Mouse (Mus musculus): ENCODE measurements at regions not wholly inside any gene's neighbourhood (a gene's known extent, or its start where the extent isn't known, plus 50 kb on each side); places are given as distances from the start of the nearest gene placed in this dataset.

DNA sequence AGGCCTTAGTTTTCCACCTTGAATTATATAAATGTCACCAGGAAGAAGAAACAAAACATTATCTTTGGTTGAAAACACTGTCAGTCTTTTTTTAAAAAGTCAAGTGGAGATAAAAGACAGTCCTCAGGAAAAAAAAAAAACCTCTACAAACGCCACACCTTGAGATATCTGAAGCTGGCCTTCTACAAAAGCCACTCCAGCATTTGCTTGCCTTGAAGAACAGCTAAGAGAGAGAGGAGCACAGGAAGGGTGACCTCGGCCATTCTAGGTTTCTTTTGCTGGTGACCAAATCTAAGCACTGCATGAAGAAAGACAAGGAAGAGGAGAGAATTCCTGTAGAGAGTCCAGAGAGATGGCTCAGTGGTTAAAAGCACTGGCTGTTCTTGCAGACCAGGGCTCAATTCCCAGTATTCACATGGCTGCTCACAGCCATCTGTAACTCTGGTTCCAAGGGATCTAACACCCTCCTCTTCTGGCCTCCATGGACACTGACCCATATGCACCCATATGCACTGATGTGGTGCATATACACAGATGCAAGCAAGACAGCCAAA, 90.5 kb downstream of the Tomm20 start:
- Histone ChIP-seq H3K27ac (ENCODE audit: low read length) (no peak overlapping the region), H3K4me2 (replicated peaks; ENCODE audit: low read depth, low read length) (no peak overlapping the region), H3K4me3 (ENCODE audit: low read length) (no peak overlapping the region), H3K27me3 (ENCODE audit: insufficient read depth, low read length) (no peaks in the 10 kb centered on the region), H3K36me3 (ENCODE audit: insufficient read depth, low read length) (no peaks in the 10 kb centered on the region), H3K9ac (replicated peaks; ENCODE audit: low read length) (no peak overlapping the region), H3K4me1 (ENCODE audit: insufficient read depth, low read length) (peaks cover 25% of the 10 kb centered on the region), H3K9me3 (ENCODE audit: low read length) (no peaks in the 10 kb centered on the region)
- 66% methylated on average over 2 of the region's 2 CpGs for WGBS
- ATAC-seq (ENCODE audit: low FRiP score, low TSS enrichment), result no peak

DNA sequence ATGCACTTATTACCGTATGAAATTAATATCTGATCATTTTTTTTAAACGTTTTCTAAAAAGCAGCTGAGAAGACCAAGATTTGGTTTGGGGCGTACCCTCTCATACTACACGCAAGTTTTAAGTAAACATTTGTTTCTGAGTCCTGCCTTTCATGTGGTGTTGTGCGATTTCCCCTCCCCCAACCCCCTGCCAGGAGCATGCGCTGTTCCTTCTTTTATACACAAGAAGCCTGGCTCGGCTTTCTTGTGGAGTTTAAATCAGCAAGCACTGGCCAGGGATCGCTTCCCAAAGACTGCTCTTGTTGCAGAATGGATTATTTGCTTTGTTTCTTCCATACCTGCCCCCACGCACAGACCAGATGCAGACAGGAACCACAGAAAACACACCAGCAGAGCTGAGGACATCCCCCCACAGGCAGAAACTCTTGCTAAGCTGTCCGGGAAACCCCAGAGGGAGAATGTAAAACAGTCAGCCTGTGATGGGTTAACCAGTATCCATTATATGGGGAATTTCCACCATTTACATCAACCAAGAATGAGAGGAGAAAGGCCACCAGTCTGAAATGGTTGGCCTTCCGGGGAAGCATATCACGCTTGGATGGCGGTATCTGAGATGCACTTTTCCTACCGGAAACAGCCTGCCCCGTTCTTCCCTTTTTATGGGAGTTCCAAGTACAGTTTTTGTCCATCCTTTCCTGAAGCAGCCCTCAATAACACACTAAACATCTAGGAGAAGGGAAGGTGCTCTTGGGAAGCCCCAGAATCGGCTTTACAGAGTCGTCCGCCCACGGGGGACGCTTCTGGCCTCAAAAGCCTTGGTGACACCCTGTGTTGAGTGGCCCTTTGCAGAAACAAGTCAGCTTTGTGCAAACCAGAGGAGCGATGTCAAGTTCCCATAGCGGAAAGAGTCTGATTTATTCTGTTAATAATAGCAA, 91.3 kb downstream of the Tomm20 start:
- Histone ChIP-seq H3K27me3 (ENCODE audit: insufficient read depth, low read length) (no peaks in the 10 kb centered on the region), H3K36me3 (ENCODE audit: insufficient read depth, low read length) (no peaks in the 10 kb centered on the region), H3K4me1 (ENCODE audit: insufficient read depth, low read length) (peaks cover 33% of the 10 kb centered on the region), H3K27ac (ENCODE audit: low read length) (0 out of 2 replicates have a peak overlapping the region, but pooled peaks have one; percentile 13), H3K4me2 (replicated peaks; ENCODE audit: low read depth, low read length) (no peak overlapping the region), H3K9me3 (ENCODE audit: low read length) (no peaks in the 10 kb centered on the region), H3K9ac (replicated peaks; ENCODE audit: low read length) (no peak overlapping the region), H3K4me3 (ENCODE audit: low read length) (no peak overlapping the region)
- WGBS, result 74% methylated on average over 22 of the region's 22 CpGs
- no peak for ATAC-seq (ENCODE audit: low FRiP score, low TSS enrichment)

GRCm38 (mm10) chr8:126852663-126853390, 92.8 kb downstream of the Tomm20 start:
- peak overlapping the region; percentile 83 for H3K27ac ChIP-seq (ENCODE audit: low read length)
- H3K27me3 ChIP-seq (ENCODE audit: insufficient read depth, low read length), result no peaks in the 10 kb centered on the region
- 47% methylated on average over 10 of the region's 10 CpGs for WGBS
- ATAC-seq (ENCODE audit: low FRiP score, low TSS enrichment), result no peak
- no peak overlapping the region for H3K4me3 ChIP-seq (ENCODE audit: low read length)
- peaks cover 35% of the 10 kb centered on the region for H3K4me1 ChIP-seq (ENCODE audit: insufficient read depth, low read length)
- H3K9ac ChIP-seq (replicated peaks; ENCODE audit: low read length), result no peak overlapping the region
- H3K9me3 ChIP-seq (ENCODE audit: low read length), result no peaks in the 10 kb centered on the region
- no peaks in the 10 kb centered on the region for H3K36me3 ChIP-seq (ENCODE audit: insufficient read depth, low read length)
- H3K4me2 ChIP-seq (replicated peaks; ENCODE audit: low read depth, low read length), result no peak overlapping the region

GRCm38 (mm10) chr8:126852184-126852583, 93.5 kb downstream of the Tomm20 start:
- no peaks in the 10 kb centered on the region for H3K27me3 ChIP-seq (ENCODE audit: insufficient read depth, low read length)
- no peak overlapping the region for H3K4me2 ChIP-seq (replicated peaks; ENCODE audit: low read depth, low read length)
- peaks cover 35% of the 10 kb centered on the region for H3K4me1 ChIP-seq (ENCODE audit: insufficient read depth, low read length)
- peak overlapping the region; percentile 83 for H3K27ac ChIP-seq (ENCODE audit: low read length)
- H3K36me3 ChIP-seq (ENCODE audit: insufficient read depth, low read length), result no peaks in the 10 kb centered on the region
- H3K4me3 ChIP-seq (ENCODE audit: low read length), result no peak overlapping the region
- ATAC-seq (ENCODE audit: low FRiP score, low TSS enrichment), result no peak
- 55% methylated on average over 5 of the region's 5 CpGs for WGBS
- no peak overlapping the region for H3K9ac ChIP-seq (replicated peaks; ENCODE audit: low read length)
- H3K9me3 ChIP-seq (ENCODE audit: low read length), result no peaks in the 10 kb centered on the region

DNA sequence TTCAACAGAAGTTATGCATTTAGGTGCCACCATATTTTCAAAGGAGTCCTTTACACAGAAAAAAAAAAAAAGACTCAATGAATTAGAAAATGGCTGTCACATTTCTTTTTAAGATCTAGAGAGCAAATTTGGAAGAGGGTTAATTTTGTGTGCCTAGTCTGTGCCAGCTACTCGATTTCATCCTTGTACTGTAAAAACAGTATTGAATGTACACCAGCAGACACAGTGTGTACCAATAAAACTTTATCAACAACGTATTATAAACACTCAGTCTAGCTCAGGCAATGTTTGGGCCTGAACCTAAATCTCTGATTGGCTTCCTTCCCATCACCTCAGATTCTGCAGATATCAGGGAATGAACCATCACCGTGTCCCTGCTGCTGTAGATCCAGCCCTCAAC, 93.9 kb downstream of the Tomm20 start:
- Histone ChIP-seq H3K27me3 (ENCODE audit: insufficient read depth, low read length) (no peaks in the 10 kb centered on the region), H3K27ac (ENCODE audit: low read length) (peak overlapping the region; percentile 83; the same call in 1 of the 2 replicates), H3K4me3 (ENCODE audit: low read length) (no peak overlapping the region), H3K4me1 (ENCODE audit: insufficient read depth, low read length) (peaks cover 35% of the 10 kb centered on the region), H3K9ac (replicated peaks; ENCODE audit: low read length) (no peak overlapping the region), H3K36me3 (ENCODE audit: insufficient read depth, low read length) (no peaks in the 10 kb centered on the region), H3K9me3 (ENCODE audit: low read length) (no peaks in the 10 kb centered on the region), H3K4me2 (replicated peaks; ENCODE audit: low read depth, low read length) (no peak overlapping the region)
- 86% methylated on average over 3 of the region's 3 CpGs for WGBS
- ATAC-seq (ENCODE audit: low FRiP score, low TSS enrichment), result no peak

DNA sequence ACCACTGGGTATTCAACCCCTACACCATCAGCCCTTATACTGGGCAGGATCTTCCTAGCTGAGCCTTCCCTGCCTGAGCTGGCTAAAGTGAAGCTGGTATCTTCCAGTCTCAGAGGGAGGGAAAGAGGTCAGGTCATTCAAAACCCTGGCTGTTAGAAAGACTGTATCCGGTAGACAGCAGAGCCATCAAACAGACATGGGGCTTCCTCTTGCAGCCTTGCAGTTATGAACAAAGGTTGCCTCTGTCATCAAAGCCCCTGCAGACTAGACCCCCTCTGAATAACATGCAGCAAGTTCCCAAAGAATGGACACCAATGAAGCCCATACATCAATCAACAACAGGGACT, 95.5 kb downstream of the Tomm20 start:
- no peak; the same call in 1 of the 2 replicates for ATAC-seq (ENCODE audit: low FRiP score, low TSS enrichment)
- no peak overlapping the region for H3K9ac ChIP-seq (replicated peaks; ENCODE audit: low read length)
- no peaks in the 10 kb centered on the region for H3K27me3 ChIP-seq (ENCODE audit: insufficient read depth, low read length)
- H3K4me2 ChIP-seq (replicated peaks; ENCODE audit: low read depth, low read length), result no peak overlapping the region
- H3K4me1 ChIP-seq (ENCODE audit: insufficient read depth, low read length), result peaks cover 35% of the 10 kb centered on the region
- peak overlapping the region; percentile 93 for H3K27ac ChIP-seq (ENCODE audit: low read length)
- no peaks in the 10 kb centered on the region for H3K36me3 ChIP-seq (ENCODE audit: insufficient read depth, low read length)
- no peak overlapping the region for H3K4me3 ChIP-seq (ENCODE audit: low read length)
- H3K9me3 ChIP-seq (ENCODE audit: low read length), result no peaks in the 10 kb centered on the region
- 21% methylated on average over 1 of the region's 1 CpGs for WGBS

DNA sequence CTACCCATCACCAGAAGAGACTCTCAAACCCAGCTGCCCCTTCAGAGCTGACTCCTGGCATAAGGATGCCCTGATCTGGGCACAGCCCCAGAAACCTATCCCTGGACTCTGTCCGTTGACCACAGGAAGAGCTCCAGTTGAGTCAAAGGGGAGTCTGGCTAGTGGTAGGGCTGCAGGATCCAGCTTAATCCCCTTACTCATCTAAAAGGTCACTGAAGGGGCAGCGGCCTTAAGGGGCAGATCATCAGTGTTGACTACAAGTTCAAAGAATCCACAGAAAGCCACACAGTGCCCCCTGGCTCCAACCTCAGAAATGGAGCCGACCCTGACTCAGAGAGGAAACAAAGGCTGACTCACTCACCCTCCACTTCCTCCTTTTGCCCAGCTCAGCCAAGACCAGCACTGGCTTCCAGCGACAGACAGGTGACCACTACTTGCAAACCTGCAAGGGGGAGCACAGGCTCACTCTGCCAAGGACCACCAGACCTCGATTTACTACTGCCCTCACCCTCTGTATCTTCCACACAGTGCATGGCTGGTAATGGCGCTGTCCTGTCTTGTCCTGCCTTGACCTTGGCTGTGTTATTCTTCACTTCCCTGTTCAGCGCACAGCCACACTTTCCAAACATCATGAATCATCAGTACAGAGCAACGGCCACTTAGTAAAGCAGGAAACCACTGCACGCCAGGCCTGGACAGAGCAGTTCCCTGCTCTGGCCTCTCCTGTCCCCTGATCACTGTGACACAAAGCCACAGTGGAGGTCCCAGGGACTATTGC, 96.0 kb downstream of the Tomm20 start:
- H3K4me2 ChIP-seq (replicated peaks; ENCODE audit: low read depth, low read length), result no peak overlapping the region
- H3K9me3 ChIP-seq (ENCODE audit: low read length), result no peaks in the 10 kb centered on the region
- H3K9ac ChIP-seq (replicated peaks; ENCODE audit: low read length), result no peak overlapping the region
- no peak overlapping the region for H3K4me3 ChIP-seq (ENCODE audit: low read length)
- WGBS, result 28% methylated on average over 9 of the region's 9 CpGs
- H3K36me3 ChIP-seq (ENCODE audit: insufficient read depth, low read length), result no peaks in the 10 kb centered on the region
- H3K27me3 ChIP-seq (ENCODE audit: insufficient read depth, low read length), result no peaks in the 10 kb centered on the region
- H3K27ac ChIP-seq (ENCODE audit: low read length), result peak overlapping the region; percentile 93
- peak; percentile 83 for ATAC-seq (ENCODE audit: low FRiP score, low TSS enrichment)
- peaks cover 33% of the 10 kb centered on the region for H3K4me1 ChIP-seq (ENCODE audit: insufficient read depth, low read length)

GRCm38 (mm10) chr8:126848369-126849105, 97.1 kb downstream of the Tomm20 start:
- 86% methylated on average over 13 of the region's 13 CpGs for WGBS
- no peak overlapping the region for H3K4me3 ChIP-seq (ENCODE audit: low read length)
- ATAC-seq (ENCODE audit: low FRiP score, low TSS enrichment), result no peak
- no peaks in the 10 kb centered on the region for H3K27me3 ChIP-seq (ENCODE audit: insufficient read depth, low read length)
- no peaks in the 10 kb centered on the region for H3K9me3 ChIP-seq (ENCODE audit: low read length)
- H3K4me2 ChIP-seq (replicated peaks; ENCODE audit: low read depth, low read length), result no peak overlapping the region
- no peak overlapping the region for H3K27ac ChIP-seq (ENCODE audit: low read length)
- H3K4me1 ChIP-seq (ENCODE audit: insufficient read depth, low read length), result peaks cover 24% of the 10 kb centered on the region
- no peak overlapping the region for H3K9ac ChIP-seq (replicated peaks; ENCODE audit: low read length)
- no peaks in the 10 kb centered on the region for H3K36me3 ChIP-seq (ENCODE audit: insufficient read depth, low read length)

All from kidney, embryonic 16.5 days (tissue).